Mouse (Mus musculus) layer of hippocampus, postnatal 14 days (tissue): ENCODE measurements at regions not wholly inside any gene's neighbourhood (a gene's known extent, or its start where the extent isn't known, plus 50 kb on each side); places are given as distances from the start of the nearest gene placed in this dataset.

Source experiments
- DNase-seq, 2 experiments: peaks; one replicate each; pipeline ENCODE4 v3.0.0; 2021 to 2022; ENCODE audit warnings: low spot score in 2 of 2, mixed read lengths in 1 of 2

GRCm38 (mm10) chr12:66157630-66158292 is 126.4 kb downstream of the Rpl10l start:
- peak in 1 of 2 experiments; percentile 8 for DNase-seq

GRCm38 (mm10) chr12:66156980-66157629 is 127.1 kb downstream of the Rpl10l start:
- DNase-seq = peak in 1 of 2 experiments; percentile 6

GRCm38 (mm10) chr12:66130909-66131308 is 153.3 kb downstream of the Rpl10l start:
- DNase-seq = peak in 1 of 2 experiments; percentile 36

GRCm38 (mm10) chr12:66119565-66119964 is 164.6 kb downstream of the Rpl10l start:
- no peak for DNase-seq

DNA sequence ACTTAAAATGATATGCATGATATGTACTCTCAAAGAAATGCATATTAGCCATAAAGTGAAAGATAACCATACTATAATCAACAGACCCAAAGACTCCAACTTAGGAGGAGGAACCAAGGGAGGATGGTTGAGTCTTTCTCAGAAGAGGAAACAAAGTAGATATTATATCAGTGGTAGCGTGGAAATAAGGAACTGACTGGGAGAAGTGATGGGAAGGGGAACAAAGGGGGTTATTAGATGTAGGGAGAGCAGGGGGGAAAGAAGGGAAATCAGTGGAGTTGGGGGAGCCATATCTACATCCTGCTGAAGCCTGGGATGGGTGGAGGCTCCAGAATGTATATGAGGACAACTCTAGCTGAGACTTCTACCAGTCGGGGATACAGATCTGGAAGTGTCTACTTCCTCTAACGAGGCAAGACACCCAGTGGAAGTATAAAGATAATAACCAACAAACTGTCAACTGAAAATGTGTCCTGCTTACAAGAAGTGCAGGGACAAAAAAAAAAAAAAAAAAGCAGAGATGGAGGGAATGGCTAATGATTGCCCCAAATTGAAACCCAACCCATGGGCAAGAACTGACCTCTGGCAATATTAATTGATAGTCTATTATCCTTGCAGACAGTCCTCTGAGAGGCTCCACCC is 193.3 kb downstream of the Rpl10l start:
- DNase-seq = no peak

GRCm38 (mm10) chr12:66060326-66060725 is 223.9 kb downstream of the Rpl10l start:
- DNase-seq = no peak

GRCm38 (mm10) chr12:66055206-66055605 is 229.0 kb downstream of the Rpl10l start:
- DNase-seq = peak in 1 of 2 experiments; percentile 1

GRCm38 (mm10) chr12:66048936-66049335 is 235.3 kb downstream of the Rpl10l start:
- no peak for DNase-seq

GRCm38 (mm10) chr12:66036281-66036680 is 247.9 kb downstream of the Rpl10l start:
- DNase-seq = peak in 1 of 2 experiments; percentile 63

- DNase-seq = no peak
Measured at GRCm38 (mm10) chr12:66027535-66027934, 256.7 kb downstream of the Rpl10l start.

DNA sequence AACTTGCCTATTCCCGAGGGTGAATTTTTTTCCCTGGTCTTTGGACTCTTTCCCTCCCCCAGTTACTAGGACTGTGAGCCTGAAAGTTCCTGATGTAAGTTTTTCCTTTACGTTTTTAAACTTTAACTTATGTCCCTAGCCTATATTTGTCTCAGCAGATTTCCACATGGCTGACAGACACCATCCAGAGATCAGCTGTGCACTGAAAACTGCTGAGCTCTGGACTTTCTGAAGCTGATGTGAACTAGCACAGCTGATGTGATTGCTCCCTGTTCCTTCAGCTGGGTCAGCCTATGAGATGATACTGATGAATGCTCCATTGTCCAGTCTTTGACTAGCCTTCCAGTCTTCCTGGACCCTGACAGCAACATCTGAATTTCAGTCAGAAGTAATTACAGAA is 271.5 kb downstream of the Rpl10l start:
- DNase-seq = no peak
